Mouse (Mus musculus) CD4-positive naive resting alpha-beta T cell, adult 76 days (primary cell): ENCODE results near the gene Gtf2ird1. TPM values are rescaled to one million over a fixed set of nuclear protein-coding genes. Genes with fewer than 3 reads are reported as not detected.

Experiments used
- total RNA-seq: library from RNA; stranded (reverse); gene quantifications from one replicate; pipeline ENCODE4 v1.2.4, GENCODE M21; 2023

Gene Gtf2ird1
- 20.6 TPM for total RNA-seq

DNA sequence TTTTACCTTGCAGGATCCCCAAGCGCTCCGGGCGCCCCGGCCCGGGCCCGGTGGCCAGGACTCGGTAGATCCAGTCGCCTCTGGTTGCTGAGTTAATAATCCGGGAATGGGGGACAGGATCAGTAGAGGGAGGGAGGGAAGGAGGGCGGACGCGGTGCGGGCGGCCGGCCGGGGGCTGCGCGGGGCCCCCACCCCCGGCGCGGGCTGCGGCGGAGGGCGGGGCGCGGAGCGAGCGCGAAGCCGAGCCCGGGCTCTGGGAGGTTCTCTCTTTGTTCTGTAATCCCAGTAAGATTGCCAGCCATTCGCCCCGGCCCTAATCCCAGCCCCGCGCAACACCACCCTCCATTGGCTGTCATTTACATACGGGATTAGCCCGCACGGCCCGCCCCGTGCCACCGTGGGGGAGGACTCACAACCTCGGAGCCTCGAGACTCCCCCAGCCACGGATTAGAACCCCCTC, at the start of gene Gtf2ird1:
Gene Gtf2ird1 (minus strand): TSS at position 214 of the 460 bp plus-strand sequence.

DNA sequence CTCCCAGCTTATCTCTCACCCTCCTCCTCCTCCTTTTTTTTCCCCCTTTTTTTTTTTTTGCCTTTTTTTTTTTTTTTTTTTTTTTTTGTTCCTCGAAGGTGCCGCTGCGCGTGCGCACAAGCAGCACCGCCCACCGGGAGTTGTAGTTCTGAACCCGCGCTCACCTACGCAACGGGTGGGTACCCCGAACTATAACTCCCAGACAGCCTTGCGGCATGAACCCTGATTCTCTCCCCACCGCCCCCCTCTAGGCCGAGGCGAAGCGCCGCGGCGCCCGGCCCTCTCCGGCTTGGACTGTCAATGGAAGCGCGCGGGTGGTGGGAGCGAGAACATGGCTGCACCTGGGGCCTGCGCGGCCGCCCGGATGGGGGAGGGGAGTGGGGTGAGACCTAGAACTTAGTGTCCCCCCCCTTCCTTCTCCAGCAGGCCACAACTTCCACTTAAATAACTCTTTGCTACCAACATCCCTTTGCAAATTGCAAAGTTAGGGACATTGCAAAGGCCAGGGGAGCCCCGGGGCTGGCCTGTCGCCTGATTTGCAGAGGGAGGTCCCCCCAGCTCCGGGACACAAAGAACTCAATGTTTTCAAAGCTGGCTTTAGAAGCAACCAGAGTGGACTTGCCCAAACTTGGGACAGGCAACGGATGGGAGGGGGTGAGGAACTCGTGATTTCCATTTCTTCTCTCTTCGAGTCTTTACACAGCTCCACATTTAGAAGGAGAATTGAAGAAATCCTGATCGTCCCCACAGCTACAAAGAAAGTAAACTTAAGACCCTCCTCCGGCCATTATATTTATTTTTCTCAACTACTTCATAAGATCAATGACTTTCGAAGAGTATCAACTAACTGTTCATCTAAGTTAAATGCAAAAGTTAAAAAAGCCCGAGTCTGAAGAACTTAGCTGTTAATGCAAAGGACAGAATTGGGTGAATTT, 141.6 kb downstream of the Gtf2ird1 start, which contains the start of gene Gtf2i:
Gene Gtf2i (minus strand): TSS at position 73 of the 935 bp plus-strand sequence.

Other genes starting within 250 kb of the Gtf2ird1 start
- 22.7 TPM for gene Ncf1, start 227.1 kb downstream of the Gtf2ird1 start, total RNA-seq
- gene Gtf2i, start 142.0 kb downstream of the Gtf2ird1 start, total RNA-seq = 180 TPM
- gene Clip2, start 95.7 kb upstream of the Gtf2ird1 start, total RNA-seq = 5.5 TPM
- gene Syna, start 103.5 kb upstream of the Gtf2ird1 start, total RNA-seq = not detected
- 78.6 TPM for gene Rfc2, start 124.7 kb upstream of the Gtf2ird1 start, total RNA-seq
- 32.0 TPM for gene Lat2, start 158.3 kb upstream of the Gtf2ird1 start, total RNA-seq
- 286 TPM for gene Eif4h, start 182.8 kb upstream of the Gtf2ird1 start, total RNA-seq
- 15.0 TPM for gene Limk1, start 231.9 kb upstream of the Gtf2ird1 start, total RNA-seq